Mouse (Mus musculus): ENCODE results near the gene Grip2.

The Grip2 gene

DNA sequence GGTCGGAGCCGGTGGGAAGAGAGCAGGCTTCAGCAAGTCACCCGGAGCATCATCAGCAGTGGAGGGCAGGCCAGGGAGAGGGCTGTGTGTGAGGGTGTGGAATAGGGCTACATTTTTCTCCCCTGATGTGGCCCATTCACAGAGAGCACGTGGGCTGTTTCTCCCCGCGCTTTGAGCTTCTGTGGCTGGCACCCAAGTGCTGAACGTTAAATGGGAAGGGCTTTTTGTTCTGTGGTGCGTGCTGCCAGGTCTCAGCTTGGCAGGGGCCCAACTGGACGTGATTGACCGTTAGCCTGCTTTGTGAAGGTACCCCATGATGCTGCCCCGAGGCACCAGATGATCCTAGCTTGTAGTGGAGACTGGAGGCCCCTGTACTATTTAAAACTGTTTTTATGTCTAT is 94.9 kb downstream of the Grip2 start:
- DNase-seq (ENCODE audit: low spot score in 2 of 2), result no peak

GRCm38 (mm10) chr6:91729677-91730127 is 97.3 kb downstream of the Grip2 start:
- peak in 1 of 2 experiments; percentile 52 for DNase-seq (ENCODE audit: low spot score in 2 of 2)

DNA sequence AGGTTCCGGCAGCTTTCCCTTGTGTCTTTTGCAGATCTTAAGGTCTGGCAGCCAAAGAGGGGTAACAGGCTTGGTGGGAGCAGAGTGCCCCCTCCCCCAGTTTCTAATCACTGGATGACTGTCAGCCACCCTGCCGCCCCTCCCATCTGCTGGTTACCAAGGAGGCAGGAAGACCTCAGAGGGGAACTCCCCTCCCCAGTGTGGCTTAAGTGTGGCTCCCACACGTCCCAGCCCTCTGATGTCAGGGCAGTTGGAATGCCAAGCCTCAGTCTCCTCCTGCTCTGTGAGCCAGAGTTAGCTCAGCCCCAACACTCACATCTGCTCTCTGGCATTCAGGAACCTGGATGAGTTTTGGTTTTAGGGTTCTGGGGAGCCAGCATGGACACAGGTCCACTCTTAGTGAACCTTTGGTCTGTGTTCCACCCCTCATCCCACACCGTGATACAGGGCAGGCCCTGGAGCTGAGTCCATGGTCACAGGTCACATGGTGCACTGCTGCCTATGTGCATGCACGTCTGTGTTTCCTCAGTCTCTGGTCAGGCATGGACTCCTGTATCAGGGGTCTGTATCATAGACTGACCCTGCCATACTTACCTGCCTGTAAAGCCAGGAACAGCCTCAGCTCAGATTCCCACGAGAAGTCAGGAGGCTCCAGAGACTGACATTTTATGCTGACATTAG is 98.0 kb downstream of the Grip2 start:
- no peak for DNase-seq (ENCODE audit: low spot score in 2 of 2)

DNA sequence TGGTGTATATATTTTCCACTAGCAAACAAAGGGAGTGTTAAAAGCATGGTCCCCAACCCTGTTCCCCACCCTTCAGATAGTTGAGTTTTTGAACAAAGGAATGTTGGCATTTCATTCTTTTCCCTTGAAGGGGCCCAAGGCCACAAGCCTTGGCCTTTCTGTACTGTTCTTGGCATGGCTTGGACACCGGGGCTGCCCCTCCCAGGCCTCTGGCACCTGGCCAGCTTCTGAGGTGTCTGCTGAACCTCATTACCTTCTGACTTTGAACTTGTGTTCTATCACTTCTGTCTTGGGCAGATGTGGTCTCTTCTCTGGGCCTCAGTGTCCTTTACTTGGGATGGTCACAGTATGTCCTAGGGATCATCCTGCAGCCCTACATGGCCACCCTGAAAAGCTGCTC is 99.7 kb downstream of the Grip2 start:
- no peak for DNase-seq (ENCODE audit: low spot score in 2 of 2)

DNA sequence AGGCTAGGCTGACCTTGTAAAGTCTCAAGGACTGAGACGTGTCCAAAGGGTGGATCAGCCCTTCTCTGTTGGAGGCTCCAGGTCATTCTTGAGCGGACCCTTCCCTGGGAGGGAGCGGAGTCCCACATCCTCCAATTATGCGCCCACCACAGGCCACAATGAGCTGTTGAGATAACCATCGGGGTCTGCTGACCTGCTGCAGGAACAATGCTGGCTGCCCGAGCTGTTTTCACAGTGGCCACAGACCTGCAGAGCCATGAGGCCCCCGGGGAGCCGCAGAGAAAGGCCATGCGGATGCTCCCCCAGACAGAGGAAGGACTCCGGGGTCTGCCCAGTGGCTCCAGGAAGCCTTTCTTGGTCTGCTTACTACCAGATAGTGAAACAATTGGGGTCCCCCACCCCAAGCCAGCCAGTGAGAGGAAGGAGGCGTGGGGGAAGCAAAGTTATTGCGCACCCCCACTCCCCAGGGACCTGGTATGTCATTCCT is 105.8 kb downstream of the Grip2 start:
- DNase-seq (ENCODE audit: low spot score in 2 of 2), result no peak

- no peak for DNase-seq (ENCODE audit: low spot score in 2 of 2)
Measured at GRCm38 (mm10) chr6:91720588-91721214, 106.3 kb downstream of the Grip2 start.

DNA sequence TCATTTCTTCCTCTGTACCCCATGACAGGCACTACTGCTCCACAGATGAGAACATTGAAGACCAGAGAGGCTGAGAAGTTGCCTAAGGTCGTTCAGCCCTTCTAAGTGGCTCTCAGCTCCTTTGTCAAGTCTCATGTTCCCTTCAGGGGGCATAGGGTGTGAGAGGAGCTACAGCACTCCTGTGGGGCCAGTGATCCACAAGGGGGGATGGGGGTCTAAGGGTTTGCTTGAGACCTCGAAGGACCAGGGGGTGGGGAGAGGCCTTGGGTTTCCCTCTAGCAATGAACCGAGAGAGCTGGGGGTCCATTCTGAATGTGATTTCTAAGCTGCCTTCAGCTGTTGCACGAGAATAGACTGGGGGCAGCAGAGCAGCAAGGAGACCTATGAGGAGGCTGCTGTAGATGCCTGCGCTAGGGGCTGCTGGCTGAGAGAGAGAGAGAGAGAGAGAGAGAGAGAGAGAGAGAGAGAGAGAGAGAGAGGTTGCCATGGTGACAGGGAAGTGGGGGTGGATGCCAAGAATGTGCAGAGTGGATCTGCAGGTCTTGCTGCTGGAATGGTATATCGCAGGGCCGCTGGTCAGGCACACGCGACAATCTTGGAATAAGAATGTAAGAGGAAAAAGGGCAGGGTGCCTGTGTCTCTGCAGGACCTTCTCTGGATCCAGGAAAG is 107.1 kb downstream of the Grip2 start:
- peak; percentile 52 to 57 for DNase-seq (ENCODE audit: low spot score in 2 of 2)

DNA sequence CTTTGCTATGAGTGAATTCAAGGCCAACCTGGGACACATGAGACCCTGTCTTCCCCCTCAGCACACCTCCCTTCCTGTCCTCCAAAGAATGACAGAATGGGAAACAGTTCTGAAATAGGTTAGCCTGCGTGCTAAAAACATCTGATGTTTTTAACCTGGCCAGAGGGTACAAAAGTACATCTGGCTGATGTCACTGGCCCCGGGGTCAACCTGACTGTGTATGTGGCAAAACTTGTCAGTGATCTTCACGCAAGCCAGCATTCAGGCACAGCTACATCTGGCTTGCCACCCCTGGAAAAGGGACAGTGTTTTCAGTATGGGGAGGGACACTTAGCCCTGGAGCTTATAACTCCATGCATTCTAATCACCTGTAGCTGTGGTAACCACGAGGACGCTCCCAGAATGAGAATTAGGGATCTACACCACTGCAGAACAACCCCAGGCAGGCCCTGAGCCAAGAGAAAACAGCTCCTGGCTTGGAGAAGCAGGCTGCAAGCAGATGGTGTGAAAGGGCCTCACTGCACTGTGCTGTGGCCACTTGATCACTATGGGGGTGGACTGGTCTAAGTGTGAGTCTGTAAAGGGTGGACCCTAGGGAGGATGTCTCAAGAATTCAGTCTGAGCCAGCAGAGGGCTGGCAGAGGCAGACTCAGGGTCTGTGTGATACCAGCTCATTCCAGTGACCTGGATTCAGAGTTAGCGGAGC is 107.9 kb downstream of the Grip2 start:
- DNase-seq (ENCODE audit: low spot score in 2 of 2), result peak; percentile 63 to 71

DNA sequence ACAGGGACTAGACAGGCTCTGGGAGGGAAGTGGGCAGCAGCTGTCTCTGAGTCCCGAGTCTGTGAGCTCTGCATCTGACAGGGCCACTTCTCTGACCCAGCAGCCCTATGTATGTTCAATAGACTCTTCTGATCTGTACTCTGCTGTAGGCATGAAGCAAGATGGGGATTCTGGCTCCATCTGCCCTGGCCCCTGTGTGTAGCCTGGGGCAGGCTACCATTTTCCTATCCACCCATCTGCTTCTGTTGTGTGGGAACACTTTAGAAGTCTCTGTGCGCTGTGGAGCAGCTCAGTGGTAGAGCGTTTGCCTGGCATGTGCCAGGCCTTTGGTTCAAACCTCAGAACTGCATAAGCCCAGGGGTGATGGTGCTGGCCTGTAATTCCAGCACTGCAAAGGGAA is 108.4 kb downstream of the Grip2 start:
- DNase-seq (ENCODE audit: low spot score in 2 of 2), result no peak

DNA sequence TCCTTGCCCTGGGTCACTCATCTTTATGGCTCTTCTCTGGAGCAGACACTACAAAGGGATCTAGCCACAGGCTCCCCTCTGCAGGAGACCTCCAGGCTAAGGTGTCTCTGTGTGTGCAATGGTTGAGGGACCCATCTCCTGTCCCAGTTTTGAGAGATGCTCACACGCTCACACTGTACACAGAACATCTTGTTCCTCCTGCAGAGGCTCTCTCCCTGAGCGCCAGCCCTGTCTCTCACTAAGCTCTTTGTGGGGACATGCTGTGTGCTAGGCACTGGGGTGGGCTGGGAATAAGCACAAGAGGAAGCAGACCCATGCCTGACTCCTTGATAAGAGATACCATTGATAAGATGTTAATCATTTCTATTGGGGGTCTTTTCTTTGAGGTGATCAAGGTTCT is 109.0 kb downstream of the Grip2 start:
- no peak for DNase-seq (ENCODE audit: low spot score in 2 of 2)

DNA sequence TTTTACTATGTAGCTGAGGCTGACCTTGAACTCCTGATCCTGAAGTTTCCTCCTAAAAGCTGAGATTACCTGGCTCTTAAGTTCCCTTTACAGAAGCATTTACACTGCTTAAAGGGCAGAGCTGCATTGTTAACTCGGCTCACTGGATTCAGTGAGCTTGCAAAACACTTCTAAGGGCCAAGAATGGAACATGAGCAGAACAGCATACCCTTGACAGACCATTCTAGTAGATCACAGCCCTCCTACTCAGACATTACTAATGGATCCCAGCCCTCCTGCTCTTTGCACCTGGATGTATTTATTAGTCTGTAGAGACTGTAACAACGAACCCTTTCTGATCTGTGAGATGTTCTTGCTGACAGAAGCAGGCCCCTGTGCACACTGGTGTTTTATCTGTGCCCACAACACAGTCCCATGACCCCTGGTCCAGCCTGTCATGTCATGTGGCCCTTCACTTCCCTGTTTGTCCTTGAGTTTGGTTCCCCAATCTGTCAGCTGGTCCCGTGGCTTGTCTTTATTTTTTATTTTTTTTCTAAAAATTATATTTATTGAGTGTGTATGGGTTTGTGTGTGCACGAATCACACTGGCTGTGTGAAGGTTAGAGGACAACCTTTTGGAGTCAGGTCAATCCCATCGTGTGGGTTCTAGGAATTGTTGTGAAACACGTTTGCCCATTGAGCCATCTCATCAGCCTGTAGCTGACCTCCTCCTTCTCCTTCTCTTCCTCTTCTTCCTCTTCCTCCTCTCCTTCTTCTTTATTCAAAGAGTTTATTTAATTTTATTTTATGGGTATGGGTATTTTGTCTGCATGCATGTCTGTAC is 110.9 kb downstream of the Grip2 start:
- no peak for DNase-seq (ENCODE audit: low spot score in 2 of 2)

GRCm38 (mm10) chr6:91715023-91715422 is 112.0 kb downstream of the Grip2 start:
- DNase-seq (ENCODE audit: low spot score in 2 of 2), result no peak

DNA sequence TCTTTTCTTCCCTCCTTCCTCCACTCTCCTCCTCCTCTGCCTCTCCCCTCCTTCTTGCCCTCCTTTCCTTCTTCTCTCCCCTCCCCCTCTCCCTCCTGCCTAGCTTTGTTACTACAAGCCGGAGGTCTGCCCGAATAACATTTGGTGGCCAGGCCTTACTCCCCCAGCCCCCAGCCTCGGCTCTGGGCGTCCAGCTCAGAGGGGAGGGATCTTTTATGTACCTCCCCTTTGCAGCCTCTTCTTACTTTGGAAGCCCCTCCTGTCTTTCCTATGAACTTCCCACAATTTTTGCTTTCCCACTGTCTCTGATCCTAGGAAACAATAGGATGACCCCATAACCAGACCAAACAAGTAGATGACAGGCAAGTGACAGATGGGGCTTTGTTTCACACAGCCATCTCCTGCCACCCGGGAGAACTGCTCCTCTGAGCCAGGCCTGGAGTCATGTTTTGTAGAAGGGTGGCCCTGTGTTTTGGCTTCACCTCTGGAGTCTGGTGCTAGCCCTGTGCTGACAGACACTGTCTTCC is 113.6 kb downstream of the Grip2 start:
- no peak for DNase-seq (ENCODE audit: low spot score in 2 of 2)

DNA sequence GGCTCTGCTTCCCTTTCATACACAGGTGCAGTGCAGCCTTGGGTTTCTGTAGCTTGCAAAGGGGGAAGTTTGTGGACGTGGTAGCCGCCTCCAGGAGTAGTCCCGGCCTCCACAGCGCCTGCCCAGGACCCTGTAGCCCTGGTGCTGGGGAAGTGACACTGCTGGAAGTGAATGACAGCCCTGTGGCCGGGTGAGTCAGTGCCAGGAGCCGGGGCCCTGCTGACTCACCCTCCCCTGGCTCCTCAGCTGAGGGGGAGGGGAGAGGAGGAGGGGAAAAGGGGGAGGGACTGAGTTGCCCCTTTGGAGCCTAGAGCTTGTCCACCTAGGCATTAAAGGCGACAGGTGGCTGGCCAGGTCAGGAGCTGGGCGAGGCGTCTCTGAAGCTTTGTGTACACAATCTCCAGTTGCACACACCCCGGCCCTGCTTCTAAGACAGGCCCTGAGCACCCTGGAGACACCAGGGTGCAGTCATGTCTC is 114.2 kb downstream of the Grip2 start:
- no peak for DNase-seq (ENCODE audit: low spot score in 2 of 2)

DNA sequence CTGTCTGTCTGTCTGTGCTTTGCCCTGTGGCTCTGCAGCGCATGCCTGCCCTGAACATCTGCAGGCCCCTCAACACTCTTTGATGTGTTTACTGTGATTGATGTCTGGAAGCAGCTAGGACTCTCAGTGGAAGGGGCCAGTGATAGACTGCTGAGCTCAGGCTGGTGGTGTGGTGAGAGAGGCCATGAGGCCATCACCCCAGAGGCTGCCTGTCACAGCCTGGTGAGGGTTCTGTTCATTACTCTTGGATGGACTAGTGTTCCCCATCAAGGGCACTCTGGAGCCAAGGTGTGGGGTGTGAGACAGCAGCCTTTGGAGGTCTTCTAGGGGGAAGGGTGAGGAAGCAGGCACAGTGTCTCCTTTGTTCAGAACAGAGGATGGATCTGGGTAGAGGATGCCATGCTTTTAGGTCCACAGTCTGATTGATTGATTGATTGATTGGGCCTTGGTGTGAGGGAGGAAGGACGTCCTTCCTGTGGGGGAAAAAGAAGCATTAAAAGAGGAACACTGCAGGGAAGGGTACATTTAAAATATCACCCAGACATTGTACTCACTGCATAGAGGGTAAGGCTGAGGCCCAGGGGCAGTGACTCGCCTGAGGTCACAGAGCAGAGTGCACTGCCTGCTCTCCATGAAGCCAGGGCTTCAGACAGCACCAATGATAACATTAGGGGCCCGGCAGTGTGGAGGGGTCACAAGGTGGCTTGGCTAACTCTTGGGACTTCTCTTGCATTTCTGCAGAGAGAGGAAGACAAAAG is 114.8 kb downstream of the Grip2 start:
- DNase-seq (ENCODE audit: low spot score in 2 of 2), result no peak

Data from right cerebral cortex, postnatal 36 days (tissue).